Mouse (Mus musculus): ENCODE measurements around the gene Eral1.

- TF ChIP-seq CTCF (IDR thresholded peaks at IDR 0.05; ENCODE audit: borderline replicate concordance, insufficient read depth, low read depth, low read length) (no peak), POLR2A (IDR thresholded peaks at IDR 0.05; ENCODE audit: borderline replicate concordance, insufficient read depth, low read length) (no peak)
These were observed 24.3 kb upstream of the Eral1 start for GRCm38 (mm10) chr11:78104501-78104900.

Measured in cerebellum, adult 2 months (tissue).